Mouse (Mus musculus) neural tube, embryonic 11.5 days (tissue): Measurements from ENCODE around the gene Tbc1d16. TPM values are rescaled to one million over a fixed set of nuclear protein-coding genes. Genes with fewer than 3 reads are reported as not detected.

Experiments used
- ATAC-seq: fragments of 200-750 bp; cut with Nextera tagmentation; 2 replicates; pipeline ENCODE4 v1.8.0; 2017; ENCODE audit warnings: moderate number of reproducible peaks, mild to moderate bottlenecking, moderate TSS enrichment, moderate library complexity; ENCODE audit not compliant: insufficient read depth, low FRiP score, low TSS enrichment
- DNase-seq: peaks from one replicate; pipeline ENCODE4 v3.0.0-alpha.2; 2015; ENCODE audit warnings: low spot score
- H3K27ac ChIP-seq: fragments of 300-500 bp; sonication (generic); 2 replicates; pipeline ENCODE4 v1.5.1; 2014; ENCODE audit warnings: low read depth, mild to moderate bottlenecking, low read length
- H3K27me3 ChIP-seq: fragments of 300-500 bp; sonication (generic); 2 replicates; pipeline ENCODE4 v1.6.1; 2014; ENCODE audit warnings: mild to moderate bottlenecking, low read length, mixed read lengths; ENCODE audit not compliant: control insufficient read depth, insufficient read depth
- H3K36me3 ChIP-seq: fragments of 300-500 bp; sonication (generic); 2 replicates; pipeline ENCODE4 v1.6.1; 2014; ENCODE audit warnings: mild to moderate bottlenecking, low read length, moderate library complexity, mixed read lengths; ENCODE audit not compliant: control insufficient read depth, insufficient read depth
- H3K4me1 ChIP-seq: fragments of 300-500 bp; sonication (generic); 2 replicates; pipeline ENCODE4 v1.6.1; 2014; ENCODE audit warnings: low read length, mixed read lengths; ENCODE audit not compliant: control insufficient read depth, insufficient read depth
- H3K4me2 ChIP-seq: fragments of 300-500 bp; sonication (generic); 2 replicates; pipeline ENCODE4 v1.6.1; 2014; ENCODE audit warnings: low read depth, mild to moderate bottlenecking, moderate library complexity
- H3K4me3 ChIP-seq: fragments of 300-500 bp; sonication (generic); 2 replicates; pipeline ENCODE4 v1.5.1; 2014; ENCODE audit warnings: low read depth, low read length
- H3K9ac ChIP-seq: fragments of 300-500 bp; sonication (generic); 2 replicates; pipeline ENCODE4 v1.6.1; 2014; ENCODE audit warnings: mild to moderate bottlenecking, low read length
- H3K9me3 ChIP-seq: fragments of 300-500 bp; sonication (generic); 2 replicates; pipeline ENCODE4 v1.6.1; 2016; ENCODE audit warnings: low read length; ENCODE audit not compliant: control insufficient read depth
- WGBS: fragments of 180-500 bp; shearing (Covaris S2); extraction: QIAGEN DNeasy Blood & Tissue Kit; methylation state at CpG from one replicate; pipeline ENCODE4 v1.1.7; 2014; 5-methylcytosine and 5-hydroxymethylcytosine counted together
- polyA plus RNA-seq: library from polyadenylated mRNA; unstranded; fragments of >200 nt; fragmentation: Nextera tagmentation; extraction: Ambion mirVana; gene quantifications from 2 replicates; pipeline ENCODE4 v1.2.1, GENCODE M21; 2014

Tbc1d16 gene
- polyA plus RNA-seq, 1 experiment from 2014 or later = 15.2 TPM

- H3K36me3 ChIP-seq = peaks cover 4% of the 10 kb centered on the region; the same call in 1 of the 2 replicates
- H3K4me3 ChIP-seq = no peak overlapping the region
- H3K4me2 ChIP-seq = peak overlapping the region; percentile 37
- WGBS = 17% methylated on average over 11 of the region's 11 CpGs
- H3K27ac ChIP-seq = no peak overlapping the region
- 0 out of 2 replicates have a peak overlapping the region, but pooled peaks have one; percentile 4 for H3K9ac ChIP-seq
- DNase-seq = peak; percentile 60
- peak; percentile 63 for ATAC-seq
- H3K4me1 ChIP-seq = peaks cover 2% of the 10 kb centered on the region; the same call in 1 of the 2 replicates
- no peaks in the 10 kb centered on the region for H3K27me3 ChIP-seq
- H3K9me3 ChIP-seq = peaks cover 3% of the 10 kb centered on the region; the same call in 1 of the 2 replicates
These were observed 10.0 kb upstream of the Tbc1d16 start for GRCm38 (mm10) chr11:119238305-119238721.

GRCm38 (mm10) chr11:119237568-119238304 is 9.4 kb upstream of the Tbc1d16 start:
- DNase-seq (no peak), ATAC-seq (peak; percentile 13; the same call in 1 of the 2 replicates)
- Histone ChIP-seq H3K9me3 (peaks cover 3% of the 10 kb centered on the region; the same call in 1 of the 2 replicates), H3K4me1 (peaks cover 2% of the 10 kb centered on the region; the same call in 1 of the 2 replicates), H3K4me2 (peak overlapping the region; percentile 37), H3K27me3 (no peaks in the 10 kb centered on the region), H3K4me3 (no peak overlapping the region), H3K27ac (no peak overlapping the region), H3K36me3 (peaks cover 4% of the 10 kb centered on the region; the same call in 1 of the 2 replicates), H3K9ac (peak overlapping the region; percentile 44; the same call in 1 of the 2 replicates)
- 38% methylated on average over 20 of the region's 20 CpGs for WGBS

DNA sequence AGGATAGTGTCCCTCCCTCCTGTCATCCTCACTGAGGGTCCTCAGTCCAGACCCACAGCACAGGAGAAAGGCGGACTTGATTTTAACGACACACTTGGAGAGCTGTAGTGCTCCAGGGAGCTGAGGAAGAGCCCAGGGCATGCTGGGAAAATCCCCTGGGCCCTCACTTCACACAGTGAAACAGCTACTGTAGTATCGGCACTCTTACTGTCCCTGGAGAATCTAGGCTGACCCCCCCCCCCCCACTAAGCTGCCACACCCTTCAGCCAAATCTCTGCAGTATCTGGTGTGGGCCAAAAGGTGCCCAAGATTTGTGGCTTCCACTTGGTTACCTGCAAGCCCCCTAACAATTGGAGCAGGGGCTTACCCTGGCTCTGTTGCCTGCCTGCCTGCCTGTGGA is 8.7 kb upstream of the Tbc1d16 start:
- H3K4me3 ChIP-seq = no peak overlapping the region
- H3K4me2 ChIP-seq = no peak overlapping the region
- DNase-seq = no peak
- H3K4me1 ChIP-seq = peaks cover 2% of the 10 kb centered on the region; the same call in 1 of the 2 replicates
- peaks cover 4% of the 10 kb centered on the region; the same call in 1 of the 2 replicates for H3K36me3 ChIP-seq
- H3K9ac ChIP-seq = no peak overlapping the region
- H3K27me3 ChIP-seq = no peaks in the 10 kb centered on the region
- H3K27ac ChIP-seq = no peak overlapping the region
- no peak for ATAC-seq
- peaks cover 3% of the 10 kb centered on the region; the same call in 1 of the 2 replicates for H3K9me3 ChIP-seq
- 52% methylated on average over 3 of the region's 3 CpGs for WGBS

DNA sequence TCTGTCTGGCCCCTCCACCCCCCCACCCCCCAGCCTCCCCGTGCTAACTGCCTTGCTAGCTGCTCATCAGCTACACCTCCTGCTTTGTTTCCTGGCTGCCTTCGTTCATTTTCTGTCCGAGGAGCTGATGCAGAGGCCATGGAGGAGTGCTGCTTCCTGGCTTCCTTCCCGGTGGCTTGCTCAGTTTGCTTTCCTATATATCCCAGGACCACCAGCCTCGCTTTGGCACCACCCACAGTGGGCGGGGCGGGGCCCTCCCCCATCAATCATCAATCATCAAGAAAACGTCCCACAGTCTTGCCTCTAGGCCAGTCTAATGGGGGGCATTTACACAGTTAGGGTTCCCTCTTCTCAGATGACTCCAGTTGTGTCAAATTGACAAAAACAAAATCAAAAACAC is 8.1 kb upstream of the Tbc1d16 start:
- ATAC-seq = no peak
- no peak overlapping the region for H3K4me2 ChIP-seq
- WGBS = 42% methylated on average over 8 of the region's 8 CpGs
- DNase-seq = no peak
- no peak overlapping the region for H3K27ac ChIP-seq
- H3K9ac ChIP-seq = no peak overlapping the region
- no peak overlapping the region for H3K4me3 ChIP-seq
- peaks cover 4% of the 10 kb centered on the region; the same call in 1 of the 2 replicates for H3K36me3 ChIP-seq
- peaks cover 2% of the 10 kb centered on the region; the same call in 1 of the 2 replicates for H3K4me1 ChIP-seq
- H3K27me3 ChIP-seq = no peaks in the 10 kb centered on the region
- H3K9me3 ChIP-seq = peaks cover 3% of the 10 kb centered on the region; the same call in 1 of the 2 replicates

DNA sequence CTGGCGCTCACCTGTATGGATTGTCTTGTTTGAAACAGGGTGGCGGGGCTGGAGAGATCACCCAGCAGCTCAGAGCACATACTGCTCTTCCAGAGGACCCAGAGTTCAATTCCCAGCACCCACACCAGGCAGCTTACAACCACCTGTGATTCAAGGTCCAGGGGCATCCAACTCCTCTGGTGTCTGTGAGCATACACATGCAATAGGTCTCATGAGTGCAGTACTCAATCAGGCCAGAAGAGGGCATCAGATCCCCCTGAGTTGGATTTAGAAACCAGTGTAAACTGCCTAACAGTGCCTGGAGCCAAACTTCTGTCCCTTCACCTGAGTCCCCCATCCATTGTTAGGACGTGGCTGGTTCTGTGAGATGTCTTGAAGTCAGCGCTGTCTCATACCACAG is 7.3 kb upstream of the Tbc1d16 start:
- no peaks in the 10 kb centered on the region for H3K27me3 ChIP-seq
- no peak overlapping the region for H3K27ac ChIP-seq
- peaks cover 4% of the 10 kb centered on the region; the same call in 1 of the 2 replicates for H3K36me3 ChIP-seq
- ATAC-seq = no peak
- peaks cover 3% of the 10 kb centered on the region; the same call in 1 of the 2 replicates for H3K9me3 ChIP-seq
- no peak overlapping the region for H3K4me2 ChIP-seq
- H3K4me3 ChIP-seq = no peak overlapping the region
- 85% methylated on average over 4 of the region's 4 CpGs for WGBS
- peaks cover 2% of the 10 kb centered on the region; the same call in 1 of the 2 replicates for H3K4me1 ChIP-seq
- peak; percentile 55 for DNase-seq
- H3K9ac ChIP-seq = no peak overlapping the region

GRCm38 (mm10) chr11:119234770-119235169 is 6.5 kb upstream of the Tbc1d16 start:
- peaks cover 6% of the 10 kb centered on the region for H3K4me1 ChIP-seq
- H3K4me3 ChIP-seq = no peak overlapping the region
- no peaks in the 10 kb centered on the region for H3K27me3 ChIP-seq
- H3K27ac ChIP-seq = no peak overlapping the region
- no peak for DNase-seq
- no peak overlapping the region for H3K9ac ChIP-seq
- H3K9me3 ChIP-seq = peaks cover 3% of the 10 kb centered on the region; the same call in 1 of the 2 replicates
- ATAC-seq = no peak
- no peak overlapping the region for H3K4me2 ChIP-seq
- WGBS = 92% methylated on average over 10 of the region's 10 CpGs
- peaks cover 4% of the 10 kb centered on the region; the same call in 1 of the 2 replicates for H3K36me3 ChIP-seq

- Histone ChIP-seq H3K4me1 (peaks cover 28% of the 10 kb centered on the region), H3K4me2 (peak overlapping the region; percentile 97), H3K36me3 (no peaks in the 10 kb centered on the region), H3K27me3 (no peaks in the 10 kb centered on the region), H3K9ac (peak overlapping the region; percentile 88), H3K4me3 (peak overlapping the region; percentile 80), H3K27ac (peak overlapping the region; percentile 89), H3K9me3 (no peaks in the 10 kb centered on the region)
- 2% methylated on average over 34 of the region's 34 CpGs for WGBS
- ATAC-seq (peak; percentile 87), DNase-seq (peak; percentile 90)
These were observed 737 bp upstream of the Tbc1d16 start for GRCm38 (mm10) chr11:119228846-119229626.

DNA sequence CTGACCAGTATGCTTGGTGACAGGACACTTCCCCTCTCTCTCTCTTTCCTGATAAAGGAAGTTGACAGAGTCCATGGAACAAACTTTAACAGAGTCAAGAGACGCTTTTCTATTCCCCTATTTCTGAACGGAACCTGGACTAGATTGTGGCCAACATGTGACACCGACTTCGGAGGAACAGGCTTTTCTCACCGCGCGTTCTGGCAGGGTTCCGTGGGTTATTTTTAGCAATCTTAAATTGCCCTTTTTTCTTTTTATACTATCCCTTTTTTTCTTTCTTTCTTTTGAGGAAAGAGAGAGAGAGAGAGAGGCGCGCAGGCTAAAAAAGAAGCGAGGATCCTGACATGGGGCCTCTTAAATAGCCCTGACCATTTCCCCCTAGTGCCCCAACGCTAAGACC is 708 bp downstream of the Tbc1d16 start:
- no peaks in the 10 kb centered on the region for H3K9me3 ChIP-seq
- peak overlapping the region; percentile 97 for H3K4me2 ChIP-seq
- H3K4me1 ChIP-seq = peaks cover 28% of the 10 kb centered on the region
- peak overlapping the region; percentile 88 for H3K9ac ChIP-seq
- WGBS = 6% methylated on average over 12 of the region's 12 CpGs
- DNase-seq (no peak), ATAC-seq (no peak)
- peak overlapping the region; percentile 80 for H3K4me3 ChIP-seq
- peak overlapping the region; percentile 89; the same call in 1 of the 2 replicates for H3K27ac ChIP-seq
- no peaks in the 10 kb centered on the region for H3K36me3 ChIP-seq
- H3K27me3 ChIP-seq = no peaks in the 10 kb centered on the region
